ENCODE assay signal across 9 mouse cellular contexts in the genomic region with DNA sequence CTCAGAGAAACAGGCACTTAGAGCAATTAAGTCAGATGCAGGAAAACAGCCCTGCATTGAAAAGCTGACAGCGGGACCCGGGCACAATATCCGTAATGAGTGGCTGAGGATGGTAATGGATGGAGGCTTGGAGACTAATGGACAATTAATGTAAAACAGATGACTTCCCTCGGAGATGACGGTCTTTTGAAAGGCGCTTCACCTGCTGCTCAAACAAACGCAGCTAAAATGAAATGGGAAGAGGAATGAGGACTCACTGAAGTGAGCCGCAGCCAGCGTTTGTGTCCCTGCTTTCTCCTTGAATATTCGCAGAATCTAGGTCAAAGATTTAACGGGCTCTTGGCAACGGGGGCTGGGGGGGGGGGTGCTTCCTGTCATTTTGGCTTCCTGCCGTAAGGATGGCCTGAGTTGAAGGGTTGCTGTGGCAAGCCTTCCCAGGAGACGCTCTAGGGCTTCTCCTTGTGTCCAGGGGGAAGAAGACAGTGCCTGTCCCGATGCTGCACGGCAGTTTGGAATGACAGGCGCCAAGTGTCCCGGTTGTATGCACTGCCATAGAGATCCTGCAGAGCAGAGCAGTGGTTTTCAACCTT.
DNase-seq lines count a peak whose midpoint lies in the region; ATAC-seq and TF ChIP-seq lines count a peak whose summit lies in the region.
"Had no signal": no experiment of that assay in that cellular context is flagged by ENCODE, and none has a peak within 500 bp of the region (broad histone marks: within the 10 kb centered on the region; RNA-seq: fewer than 3 reads in every experiment).

No protein-coding gene starts in this region.

- peak overlapping the region; percentile 37 for H3K4me3 ChIP-seq in left cerebral cortex, adult 2 months
- peak overlapping the region; percentile 27 for H3K4me3 ChIP-seq in heart, embryonic 12.5 days
- peak overlapping the region; percentile 53 for H3K4me3 ChIP-seq in layer of hippocampus, adult 2 months
- peak overlapping the region; percentile 25 for H3K4me3 ChIP-seq in midbrain, postnatal 0 days (ENCODE audit: low read depth, low read length)

- 28% methylated on average over 18 of the region's 18 CpGs for WGBS in heart, embryonic 12.5 days
- WGBS in midbrain, postnatal 0 days, result 4% methylated on average over 18 of the region's 18 CpGs

- no peaks in the 10 kb centered on the region for H3K9me3 ChIP-seq in heart, embryonic 12.5 days (replicated peaks)
- H3K9me3 ChIP-seq in midbrain, postnatal 0 days (ENCODE audit: low read length), result no peaks in the 10 kb centered on the region
- H3K9me3 ChIP-seq: G1E had no signal

- H3K9ac ChIP-seq in heart, embryonic 12.5 days, result no peak overlapping the region
- H3K9ac ChIP-seq in midbrain, postnatal 0 days (replicated peaks; ENCODE audit: low read length, poor library complexity, severe bottlenecking), result peak overlapping the region; percentile 20; the same call in 1 of the 2 replicates

- ATAC-seq in heart, embryonic 12.5 days (ENCODE audit: insufficient number of reproducible peaks, low FRiP score), result no peak
- ATAC-seq in midbrain, postnatal 0 days (ENCODE audit: low FRiP score), result peak; percentile 57; the same call in 1 of the 2 replicates
- ATAC-seq in granulocyte monocyte progenitor cell, adult 5-6 weeks (replicated peaks; ENCODE audit: poor library complexity, severe bottlenecking), result no peak

- intact Hi-C loops in left cerebral cortex, adult 2 months (cut with DNase I), result no loop called here

- H3K4me1 ChIP-seq in heart, embryonic 12.5 days (replicated peaks), result no peaks in the 10 kb centered on the region
- 0 out of 2 replicates have a peak, but pooled peaks cover 8% of the 10 kb centered on the region for H3K4me1 ChIP-seq in midbrain, postnatal 0 days (ENCODE audit: insufficient read depth, low read length)

- no peak for TF ChIP-seq CTCF in left cerebral cortex, adult 2 months (IDR thresholded peaks at IDR 0.05)
- no peak for TF ChIP-seq CTCF in layer of hippocampus, adult 2 months (conservative IDR thresholded peaks at IDR 0.05)
- TF ChIP-seq CTCF in midbrain, postnatal 0 days (IDR thresholded peaks at IDR 0.05), result 0 out of 2 replicates have a peak, but pooled peaks have one; percentile 13

- no peaks in the 10 kb centered on the region for H3K27me3 ChIP-seq in heart, embryonic 12.5 days (replicated peaks)
- H3K27me3 ChIP-seq in midbrain, postnatal 0 days (ENCODE audit: insufficient read depth, low read length), result no peaks in the 10 kb centered on the region

- no peaks in the 10 kb centered on the region for H3K36me3 ChIP-seq in heart, embryonic 12.5 days
- H3K36me3 ChIP-seq in midbrain, postnatal 0 days (ENCODE audit: insufficient read depth, low read length), result no peaks in the 10 kb centered on the region
- H3K36me3 ChIP-seq: G1E had no signal

- no peak for DNase-seq in left cerebral cortex, adult 2 months (ENCODE audit: extremely low spot score in 1 of 2, low spot score in 2 of 2)
- DNase-seq in left cerebral cortex, adult 11 months (ENCODE audit: low spot score), result no peak
- peak; percentile 59 to 61 for DNase-seq in cerebellum, postnatal 25 days
- DNase-seq in layer of hippocampus, adult 2 months (ENCODE audit: low spot score in 2 of 2), result peak; percentile 23 to 44
- DNase-seq in midbrain, postnatal 0 days (ENCODE audit: low spot score), result peak; percentile 72
- no peak for DNase-seq in spleen, postnatal 10 days (ENCODE audit: low spot score in 2 of 2)

- H3K27ac ChIP-seq in left cerebral cortex, adult 2 months, result no peak overlapping the region; the same call in 1 of the 2 replicates
- no peak overlapping the region for H3K27ac ChIP-seq in heart, embryonic 12.5 days (ENCODE audit: poor library complexity, severe bottlenecking)
- peak overlapping the region; percentile 79 for H3K27ac ChIP-seq in layer of hippocampus, adult 2 months
- peak overlapping the region; percentile 67 for H3K27ac ChIP-seq in midbrain, postnatal 0 days (ENCODE audit: low read depth, low read length)

- peak overlapping the region; percentile 63 for H3K4me2 ChIP-seq in heart, embryonic 12.5 days
- H3K4me2 ChIP-seq in midbrain, postnatal 0 days (ENCODE audit: low read depth, low read length, poor library complexity, severe bottlenecking), result peak overlapping the region; percentile 58

Comparison
In these comparisons a context has a peak if more than half of its experiments do, and no peak if none do; other contexts are left out.
1. DNase-seq: peak in cerebellum, postnatal 25 days (2 of 2), layer of hippocampus, adult 2 months (2 of 2) and midbrain, postnatal 0 days (single experiment); none in left cerebral cortex, adult 2 months (0 of 2), left cerebral cortex, adult 11 months (single experiment) and spleen, postnatal 10 days (0 of 2).
2. H3K27ac ChIP-seq: peak in layer of hippocampus, adult 2 months (single experiment) and midbrain, postnatal 0 days (single experiment); none in left cerebral cortex, adult 2 months (single experiment) and heart, embryonic 12.5 days (single experiment).
3. Peak in every context shown above with its lines, with median percentiles within 50 percentile points of each other: H3K4me3 ChIP-seq.